In genomic region chr8:104809436-104809835, GRCm38 (mm10) we compare ENCODE assay signal across 27 mouse cellular contexts. TPM values are rescaled to one million over a fixed set of nuclear protein-coding genes. Genes with fewer than 3 reads are reported as not detected.
DNase-seq lines count a peak whose midpoint lies in the region; ATAC-seq and TF ChIP-seq lines count a peak whose summit lies in the region.
"Had no signal": no experiment of that assay in that cellular context is flagged by ENCODE, and none has a peak within 500 bp of the region (broad histone marks: within the 10 kb centered on the region; RNA-seq: fewer than 3 reads in every experiment).

No protein-coding gene starts in this region.

- H3K9me3 ChIP-seq in intestine, embryonic 16.5 days (ENCODE audit: control insufficient read depth, low read length), result no peaks in the 10 kb centered on the region
- no peaks in the 10 kb centered on the region for H3K9me3 ChIP-seq in stomach, postnatal 0 days (ENCODE audit: control insufficient read depth, low read length)
- H3K9me3 ChIP-seq: hindbrain, embryonic 12.5 days; hindbrain, embryonic 15.5 days had no signal

- no peak overlapping the region for H3K4me3 ChIP-seq in intestine, embryonic 16.5 days (ENCODE audit: low read length)
- no peak overlapping the region for H3K4me3 ChIP-seq in small intestine, adult 2 months (ENCODE audit: low read depth, low read length)
- H3K4me3 ChIP-seq in stomach, postnatal 0 days (ENCODE audit: low read depth, low read length), result no peak overlapping the region
- H3K4me3 ChIP-seq: heart, adult 2 months; hindbrain, embryonic 12.5 days; hindbrain, embryonic 15.5 days had no signal

- no peak for TF ChIP-seq POLR2A in small intestine, adult 2 months (IDR thresholded peaks at IDR 0.05; ENCODE audit: low read depth, low read length)

- H3K4me2 ChIP-seq in intestine, embryonic 16.5 days (ENCODE audit: low read depth, low read length), result no peak overlapping the region
- H3K4me2 ChIP-seq in stomach, postnatal 0 days (replicated peaks; ENCODE audit: low read depth), result no peak overlapping the region
- H3K4me2 ChIP-seq: heart, embryonic 11.5 days; hindbrain, embryonic 12.5 days; hindbrain, embryonic 15.5 days had no signal

- no peak overlapping the region for H3K27ac ChIP-seq in intestine, embryonic 16.5 days (ENCODE audit: low read length)
- peak overlapping the region; percentile 95 for H3K27ac ChIP-seq in small intestine, adult 2 months (ENCODE audit: insufficient read depth, low read depth, low read length)
- H3K27ac ChIP-seq in stomach, postnatal 0 days (replicated peaks), result peak overlapping the region; percentile 71
- H3K27ac ChIP-seq: heart, adult 2 months; hindbrain, embryonic 12.5 days; hindbrain, embryonic 15.5 days had no signal

- peak; percentile 61 for DNase-seq in heart, adult 11 months
- no peak for DNase-seq in heart, adult 8-10 months (ENCODE audit: low spot score)
- peak; percentile 59 for DNase-seq in stomach, postnatal 0 days (ENCODE audit: low spot score)
- no peak for DNase-seq in ovary, adult 18-20 months (ENCODE audit: low spot score)
- DNase-seq: adrenal gland, adult 8-10 months; adrenal gland, postnatal 25 days; forebrain, postnatal 0 days; gastrocnemius, postnatal 25 days; heart, adult 2 months; kidney, adult 11 months had no signal

- peaks cover 7% of the 10 kb centered on the region; the same call in 1 of the 2 replicates for H3K4me1 ChIP-seq in intestine, embryonic 16.5 days (ENCODE audit: control insufficient read depth, insufficient read depth, low read length)
- peaks cover 21% of the 10 kb centered on the region; the same call in 1 of the 2 replicates for H3K4me1 ChIP-seq in small intestine, adult 2 months (ENCODE audit: control insufficient read depth, insufficient read depth, insufficient read length, low read length)
- H3K4me1 ChIP-seq in stomach, postnatal 0 days (replicated peaks; ENCODE audit: control insufficient read depth, insufficient read depth), result no peaks in the 10 kb centered on the region
- H3K4me1 ChIP-seq: hindbrain, embryonic 12.5 days; hindbrain, embryonic 15.5 days had no signal

- no peak for TF ChIP-seq EP300 in stomach, postnatal 0 days (optimal IDR thresholded peaks at IDR 0.05)

- no peak for TF ChIP-seq CTCF in small intestine, adult 2 months (IDR thresholded peaks at IDR 0.05; ENCODE audit: extremely low read depth, insufficient read length, insufficient replicate concordance, low read depth, low read length)
- TF ChIP-seq CTCF in stomach, postnatal 0 days (IDR thresholded peaks at IDR 0.05; ENCODE audit: low read depth), result no peak

- WGBS in intestine, embryonic 16.5 days, result 66% methylated on average over 3 of the region's 3 CpGs
- WGBS in small intestine, adult 2 months, result 24% methylated on average over 3 of the region's 3 CpGs
- 76% methylated on average over 3 of the region's 3 CpGs for WGBS in stomach, postnatal 0 days

- no peaks in the 10 kb centered on the region for H3K27me3 ChIP-seq in intestine, embryonic 16.5 days (replicated peaks; ENCODE audit: control insufficient read depth, insufficient read depth, low read length)
- H3K27me3 ChIP-seq in small intestine, adult 2 months (ENCODE audit: control insufficient read depth, insufficient read depth, low read length), result no peaks in the 10 kb centered on the region; the same call in 1 of the 2 replicates
- H3K27me3 ChIP-seq in stomach, postnatal 0 days (ENCODE audit: control insufficient read depth, insufficient read depth, low read length), result no peaks in the 10 kb centered on the region
- H3K27me3 ChIP-seq: hindbrain, embryonic 12.5 days; hindbrain, embryonic 15.5 days had no signal

- H3K36me3 ChIP-seq in intestine, embryonic 16.5 days (ENCODE audit: control insufficient read depth, insufficient read depth, low read length), result no peaks in the 10 kb centered on the region
- no peaks in the 10 kb centered on the region for H3K36me3 ChIP-seq in small intestine, adult 2 months (ENCODE audit: control insufficient read depth, insufficient read depth, low read length)
- no peaks in the 10 kb centered on the region for H3K36me3 ChIP-seq in stomach, postnatal 0 days (ENCODE audit: control insufficient read depth, insufficient read depth, low read length)
- H3K36me3 ChIP-seq: hindbrain, embryonic 12.5 days; hindbrain, embryonic 15.5 days had no signal

- peak; percentile 82 for ATAC-seq in intestine, embryonic 16.5 days
- ATAC-seq in stomach, postnatal 0 days (ENCODE audit: low FRiP score, low TSS enrichment), result peak; percentile 90
- no peak for ATAC-seq in erythroblast, adult 5-6 weeks (replicated peaks; ENCODE audit: low FRiP score, poor library complexity, severe bottlenecking)
- ATAC-seq: activated CD4-positive, CD25-positive, alpha-beta regulatory T cell, adult 4 months; forebrain, embryonic 14.5 days; forebrain, postnatal 0 days had no signal

- H3K9ac ChIP-seq in intestine, embryonic 16.5 days (ENCODE audit: low read depth, low read length), result no peak overlapping the region
- no peak overlapping the region for H3K9ac ChIP-seq in stomach, postnatal 0 days (ENCODE audit: low read length)
- H3K9ac ChIP-seq: forebrain, postnatal 0 days; hindbrain, embryonic 12.5 days; hindbrain, embryonic 15.5 days had no signal

RNA-seq across cellular contexts. Expression of gene Ces2b, which starts 21.9 kb away (rescaled TPM):
- under 1 TPM; 0.40 to 0.62 (median 0.51) TPM for total RNA-seq in heart, adult 8-10 months (2022)
- polyA plus RNA-seq in intestine, embryonic 16.5 days (2015; fragmentation: Nextera tagmentation; extraction: Ambion mirVana), result 0.92 and 0.95 TPM in 2 replicates
- 0.81 and 6.0 TPM in 2 replicates for polyA plus RNA-seq in small intestine, adult 2 months (2012; rRNA removed)
- 20.0 and 23.2 TPM in 2 replicates for polyA plus RNA-seq in stomach, postnatal 0 days (2015; fragmentation: Nextera tagmentation; extraction: Ambion mirVana)
- total RNA-seq in erythroblast, adult 5-6 weeks (2015; ENCODE audit: low replicate concordance), result not detected in 2 replicates
- not detected in 2 replicates for total RNA-seq in erythroblast, adult 5-6 weeks (2017; ENCODE audit: low replicate concordance)
- total RNA-seq: ES-E14; forebrain, postnatal 0 days; gastrocnemius, postnatal 25 days; hematopoietic stem cell, adult 5-6 weeks had no signal
- polyA plus RNA-seq: activated CD4-positive, CD25-positive, alpha-beta regulatory T cell, adult 4 months; embryonic facial prominence, embryonic 14.5 days; forebrain, postnatal 0 days; heart, embryonic 11.5 days; heart, embryonic 14.5 days had no signal

RNA-seq across cellular contexts. Expression of gene Ces2c, which starts 37.4 kb away (rescaled TPM):
- not detected for total RNA-seq in heart, adult 8-10 months (2022)
- 2.5 and 2.7 TPM in 2 replicates for polyA plus RNA-seq in intestine, embryonic 16.5 days (2015; fragmentation: Nextera tagmentation; extraction: Ambion mirVana)
- polyA plus RNA-seq in small intestine, adult 2 months (2012; rRNA removed), result 212 and 276 TPM in 2 replicates
- polyA plus RNA-seq in stomach, postnatal 0 days (2015; fragmentation: Nextera tagmentation; extraction: Ambion mirVana), result 112 and 113 TPM in 2 replicates
- total RNA-seq in erythroblast, adult 5-6 weeks (2015; ENCODE audit: low replicate concordance), result not detected in 2 replicates
- total RNA-seq in erythroblast, adult 5-6 weeks (2017; ENCODE audit: low replicate concordance), result not detected in 2 replicates
- total RNA-seq: adrenal gland, adult 8-10 months; adrenal gland, postnatal 25 days; ES-E14; forebrain, postnatal 0 days; heart, adult 2 months; heart, postnatal 25 days had no signal
- polyA plus RNA-seq: brain, embryonic 14.5 days; embryonic facial prominence, embryonic 11.5 days; embryonic facial prominence, embryonic 14.5 days; forebrain, embryonic 11.5 days; forebrain, embryonic 14.5 days; forebrain, postnatal 0 days; heart, adult 2 months; heart, embryonic 11.5 days; heart, embryonic 14.5 days; heart, postnatal 0 days; hindbrain, embryonic 12.5 days; hindbrain, embryonic 15.5 days had no signal

Comparison
In these comparisons a context has a peak if more than half of its experiments do, and no peak if none do; other contexts are left out.
1. DNase-seq: peak in heart, adult 11 months (single experiment) and stomach, postnatal 0 days (single experiment); none in heart, adult 8-10 months (single experiment) and ovary, adult 18-20 months (single experiment).
2. RNA of gene Ces2c, which starts 37.4 kb away (polyA plus RNA-seq): 212 to 276 TPM in small intestine, adult 2 months and 112 to 113 TPM in stomach, postnatal 0 days; 2.5 to 2.7 TPM in intestine, embryonic 16.5 days; every median in the first group is over 10 times any median in the second.